Mouse (Mus musculus): ENCODE measurements around the gene Gripap1. TPM values are rescaled to one million over a fixed set of nuclear protein-coding genes. Genes with fewer than 3 reads are reported as not detected.

The Gripap1 gene
- total and polyA plus RNA-seq, 2 experiments from 2014 or later = 27.2 to 68.4 TPM

- Histone ChIP-seq H3K4me2 (ENCODE audit: low read depth, low read length, poor library complexity, severe bottlenecking) (no peak overlapping the region), H3K9ac (replicated peaks; ENCODE audit: low read length, poor library complexity, severe bottlenecking) (no peak overlapping the region), H3K36me3 (ENCODE audit: insufficient read depth, low read length) (peaks cover 7% of the 10 kb centered on the region; the same call in 1 of the 2 replicates), H3K4me3 (ENCODE audit: low read depth, low read length) (no peak overlapping the region), H3K4me1 (ENCODE audit: insufficient read depth, low read length) (no peaks in the 10 kb centered on the region), H3K9me3 (ENCODE audit: low read length) (no peaks in the 10 kb centered on the region), H3K27ac (ENCODE audit: low read depth, low read length) (no peak overlapping the region), H3K27me3 (ENCODE audit: insufficient read depth, low read length) (no peaks in the 10 kb centered on the region)
- no peak for DNase-seq (ENCODE audit: low spot score)
- no peak for TF ChIP-seq CTCF (IDR thresholded peaks at IDR 0.05)
- ATAC-seq (ENCODE audit: low FRiP score) = no peak
- 39% methylated on average over 2 of the region's 2 CpGs for WGBS
These were observed 78.9 kb downstream of the Gripap1 start for GRCm38 (mm10) chrX:7868506-7868905.

GRCm38 (mm10) chrX:7869826-7870225 is 80.3 kb downstream of the Gripap1 start:
- TF ChIP-seq CTCF (IDR thresholded peaks at IDR 0.05) = no peak
- H3K9ac ChIP-seq (replicated peaks; ENCODE audit: low read length, poor library complexity, severe bottlenecking) = no peak overlapping the region

More at GRCm38 (mm10) chrX:7869826-7870225, 80.3 kb downstream of the Gripap1 start:
- DNase-seq (ENCODE audit: low spot score) (no peak), ATAC-seq (ENCODE audit: low FRiP score) (no peak)
- Histone ChIP-seq H3K4me2 (ENCODE audit: low read depth, low read length, poor library complexity, severe bottlenecking) (no peak overlapping the region), H3K4me1 (ENCODE audit: insufficient read depth, low read length) (no peaks in the 10 kb centered on the region), H3K4me3 (ENCODE audit: low read depth, low read length) (no peak overlapping the region), H3K9me3 (ENCODE audit: low read length) (no peaks in the 10 kb centered on the region), H3K27ac (ENCODE audit: low read depth, low read length) (no peak overlapping the region), H3K27me3 (ENCODE audit: insufficient read depth, low read length) (no peaks in the 10 kb centered on the region), H3K36me3 (ENCODE audit: insufficient read depth, low read length) (peaks cover 12% of the 10 kb centered on the region; the same call in 1 of the 2 replicates)
- 21% methylated on average over 3 of the region's 3 CpGs for WGBS

MicroRNAs encoded within 50 kb of the gene (microRNA counts, 519-probe panel; counts per million panel counts)
- 4,101 counts per million, percentile 82 among the panel's probes with 10 or more counts for microRNA mmu-miR-1198

Small RNA genes within 50 kb of the gene (microRNA-seq; reads per million reads assigned to microRNA genes)
- 55.6 reads per million, percentile 38 among the genes with 10 or more reads in this experiment for gene Mir1198 (ENCODE audit: borderline number of aligned reads)

Other genes with a start within 250 kb of the Gripap1 start
- 0.16 TPM in 1 of 2 replicates, not detected in the other for gene Foxp3, start 216.1 kb upstream of the Gripap1 start, total RNA-seq (2014; rRNA removed)
- 0.30 TPM in 1 of 2 replicates, not detected in the other for gene Foxp3, start 216.1 kb upstream of the Gripap1 start, polyA plus RNA-seq (2015; fragmentation: Nextera tagmentation; extraction: Ambion mirVana)
- gene Ppp1r3f, start 215.5 kb upstream of the Gripap1 start, total RNA-seq (2014; rRNA removed) = 19.4 and 27.3 TPM in 2 replicates
- gene Ppp1r3f, start 215.5 kb upstream of the Gripap1 start, polyA plus RNA-seq (2015; fragmentation: Nextera tagmentation; extraction: Ambion mirVana) = 8.4 and 9.4 TPM in 2 replicates
- gene Ccdc22, start 184.2 kb upstream of the Gripap1 start, total RNA-seq (2014; rRNA removed) = 29.6 and 32.3 TPM in 2 replicates
- gene Ccdc22, start 184.2 kb upstream of the Gripap1 start, polyA plus RNA-seq (2015; fragmentation: Nextera tagmentation; extraction: Ambion mirVana) = 19.9 and 20.0 TPM in 2 replicates
- 0.05 and 1.0 TPM in 2 replicates for gene Cacna1f, start 182.7 kb upstream of the Gripap1 start, total RNA-seq (2014; rRNA removed)
- gene Cacna1f, start 182.7 kb upstream of the Gripap1 start, polyA plus RNA-seq (2015; fragmentation: Nextera tagmentation; extraction: Ambion mirVana) = 0.16 and 0.20 TPM in 2 replicates
- gene Syp, start 151.3 kb upstream of the Gripap1 start, total RNA-seq (2014; rRNA removed) = 431 and 492 TPM in 2 replicates
- 329 and 360 TPM in 2 replicates for gene Syp, start 151.3 kb upstream of the Gripap1 start, polyA plus RNA-seq (2015; fragmentation: Nextera tagmentation; extraction: Ambion mirVana)
- 0.99 and 1.6 TPM in 2 replicates for gene Prickle3, start 132.5 kb upstream of the Gripap1 start, total RNA-seq (2014; rRNA removed)
- gene Prickle3, start 132.5 kb upstream of the Gripap1 start, polyA plus RNA-seq (2015; fragmentation: Nextera tagmentation; extraction: Ambion mirVana) = 1.1 and 1.3 TPM in 2 replicates
- 9.1 and 16.4 TPM in 2 replicates for gene Plp2, start 118.4 kb upstream of the Gripap1 start, total RNA-seq (2014; rRNA removed)
- gene Plp2, start 118.4 kb upstream of the Gripap1 start, polyA plus RNA-seq (2015; fragmentation: Nextera tagmentation; extraction: Ambion mirVana) = 18.9 and 20.0 TPM in 2 replicates
- gene Magix, start 108.5 kb upstream of the Gripap1 start, total RNA-seq (2014; rRNA removed) = not detected in 2 replicates
- gene Magix, start 108.5 kb upstream of the Gripap1 start, polyA plus RNA-seq (2015; fragmentation: Nextera tagmentation; extraction: Ambion mirVana) = 0.07 and 0.13 TPM in 2 replicates
- 11.9 and 25.1 TPM in 2 replicates for gene Gpkow, start 92.6 kb upstream of the Gripap1 start, total RNA-seq (2014; rRNA removed)
- 41.6 and 42.3 TPM in 2 replicates for gene Gpkow, start 92.6 kb upstream of the Gripap1 start, polyA plus RNA-seq (2015; fragmentation: Nextera tagmentation; extraction: Ambion mirVana)
- 34.6 and 42.0 TPM in 2 replicates for gene Wdr45, start 75.4 kb upstream of the Gripap1 start, total RNA-seq (2014; rRNA removed)
- 27.2 and 30.5 TPM in 2 replicates for gene Wdr45, start 75.4 kb upstream of the Gripap1 start, polyA plus RNA-seq (2015; fragmentation: Nextera tagmentation; extraction: Ambion mirVana)
- 0.71 TPM in 1 of 2 replicates, not detected in the other for gene Gm45208, start 67.5 kb upstream of the Gripap1 start, total RNA-seq (2014; rRNA removed)
- gene Gm45208, start 67.5 kb upstream of the Gripap1 start, polyA plus RNA-seq (2015; fragmentation: Nextera tagmentation; extraction: Ambion mirVana) = not detected in 2 replicates
- 110 and 134 TPM in 2 replicates for gene Praf2, start 61.3 kb upstream of the Gripap1 start, total RNA-seq (2014; rRNA removed)
- gene Praf2, start 61.3 kb upstream of the Gripap1 start, polyA plus RNA-seq (2015; fragmentation: Nextera tagmentation; extraction: Ambion mirVana) = 136 and 146 TPM in 2 replicates
- 272 and 352 TPM in 2 replicates for gene Ccdc120, start 38.9 kb upstream of the Gripap1 start, total RNA-seq (2014; rRNA removed)
- gene Ccdc120, start 38.9 kb upstream of the Gripap1 start, polyA plus RNA-seq (2015; fragmentation: Nextera tagmentation; extraction: Ambion mirVana) = 64.9 and 71.6 TPM in 2 replicates
- 21.0 and 22.3 TPM in 2 replicates for gene Tfe3, start 27.2 kb upstream of the Gripap1 start, total RNA-seq (2014; rRNA removed)
- 20.0 and 21.0 TPM in 2 replicates for gene Tfe3, start 27.2 kb upstream of the Gripap1 start, polyA plus RNA-seq (2015; fragmentation: Nextera tagmentation; extraction: Ambion mirVana)
- 3.1 and 5.2 TPM in 2 replicates for gene Kcnd1, start 32.5 kb downstream of the Gripap1 start, total RNA-seq (2014; rRNA removed)
- gene Kcnd1, start 32.5 kb downstream of the Gripap1 start, polyA plus RNA-seq (2015; fragmentation: Nextera tagmentation; extraction: Ambion mirVana) = 4.6 and 5.3 TPM in 2 replicates
- 61.2 and 68.3 TPM in 2 replicates for gene Otud5, start 51.6 kb downstream of the Gripap1 start, total RNA-seq (2014; rRNA removed)
- gene Otud5, start 51.6 kb downstream of the Gripap1 start, polyA plus RNA-seq (2015; fragmentation: Nextera tagmentation; extraction: Ambion mirVana) = 37.0 and 39.6 TPM in 2 replicates
- gene Pim2, start 88.5 kb downstream of the Gripap1 start, total RNA-seq (2014; rRNA removed) = 12.7 and 17.4 TPM in 2 replicates
- 20.4 and 20.9 TPM in 2 replicates for gene Pim2, start 88.5 kb downstream of the Gripap1 start, polyA plus RNA-seq (2015; fragmentation: Nextera tagmentation; extraction: Ambion mirVana)
- 50.2 and 67.0 TPM in 2 replicates for gene Slc35a2, start 94.3 kb downstream of the Gripap1 start, total RNA-seq (2014; rRNA removed)
- gene Slc35a2, start 94.3 kb downstream of the Gripap1 start, polyA plus RNA-seq (2015; fragmentation: Nextera tagmentation; extraction: Ambion mirVana) = 42.9 and 46.2 TPM in 2 replicates
- gene Pqbp1, start 109.5 kb downstream of the Gripap1 start, total RNA-seq (2014; rRNA removed) = 136 and 143 TPM in 2 replicates
- 232 and 234 TPM in 2 replicates for gene Pqbp1, start 109.5 kb downstream of the Gripap1 start, polyA plus RNA-seq (2015; fragmentation: Nextera tagmentation; extraction: Ambion mirVana)
- gene Timm17b, start 109.6 kb downstream of the Gripap1 start, total RNA-seq (2014; rRNA removed) = 42.6 and 43.4 TPM in 2 replicates
- gene Timm17b, start 109.6 kb downstream of the Gripap1 start, polyA plus RNA-seq (2015; fragmentation: Nextera tagmentation; extraction: Ambion mirVana) = 141 and 145 TPM in 2 replicates
- not detected in 2 replicates for gene Gm10491, start 118.1 kb downstream of the Gripap1 start, total RNA-seq (2014; rRNA removed)
- not detected in 2 replicates for gene Gm10491, start 118.1 kb downstream of the Gripap1 start, polyA plus RNA-seq (2015; fragmentation: Nextera tagmentation; extraction: Ambion mirVana)
- not detected in 2 replicates for gene Gm10490, start 119.8 kb downstream of the Gripap1 start, total RNA-seq (2014; rRNA removed)
- gene Gm10490, start 119.8 kb downstream of the Gripap1 start, polyA plus RNA-seq (2015; fragmentation: Nextera tagmentation; extraction: Ambion mirVana) = not detected in 2 replicates
- gene Pcsk1n, start 130.1 kb downstream of the Gripap1 start, total RNA-seq (2014; rRNA removed) = 111 and 161 TPM in 2 replicates
- 534 and 561 TPM in 2 replicates for gene Pcsk1n, start 130.1 kb downstream of the Gripap1 start, polyA plus RNA-seq (2015; fragmentation: Nextera tagmentation; extraction: Ambion mirVana)
- not detected in 2 replicates for gene Eras, start 138.8 kb downstream of the Gripap1 start, total RNA-seq (2014; rRNA removed)
- not detected in 2 replicates for gene Eras, start 138.8 kb downstream of the Gripap1 start, polyA plus RNA-seq (2015; fragmentation: Nextera tagmentation; extraction: Ambion mirVana)
- 103 and 111 TPM in 2 replicates for gene Hdac6, start 158.1 kb downstream of the Gripap1 start, total RNA-seq (2014; rRNA removed)
- gene Hdac6, start 158.1 kb downstream of the Gripap1 start, polyA plus RNA-seq (2015; fragmentation: Nextera tagmentation; extraction: Ambion mirVana) = 65.5 and 68.3 TPM in 2 replicates
- not detected in 2 replicates for gene Gata1, start 188.3 kb downstream of the Gripap1 start, total RNA-seq (2014; rRNA removed)
- gene Gata1, start 188.3 kb downstream of the Gripap1 start, polyA plus RNA-seq (2015; fragmentation: Nextera tagmentation; extraction: Ambion mirVana) = not detected in 2 replicates
- 2.4 TPM in 1 of 2 replicates, not detected in the other for gene Glod5, start 228.7 kb downstream of the Gripap1 start, total RNA-seq (2014; rRNA removed)
- 0.81 and 1.1 TPM in 2 replicates for gene Glod5, start 228.7 kb downstream of the Gripap1 start, polyA plus RNA-seq (2015; fragmentation: Nextera tagmentation; extraction: Ambion mirVana)

All from midbrain, postnatal 0 days (tissue).